Mouse (Mus musculus): Measurements from ENCODE around the gene Rps6ka3. TPM values are rescaled to one million over a fixed set of nuclear protein-coding genes. Genes with fewer than 3 reads are reported as not detected.

Rps6ka3 gene
- polyA plus RNA-seq, 1 experiment from 2014 or later = 9.9 TPM

GRCm38 (mm10) chrX:159388953-159389352, 178.8 kb downstream of the Rps6ka3 start:
- ATAC-seq (ENCODE audit: insufficient number of reproducible peaks, insufficient read depth, low FRiP score, low read depth) = no peak
- H3K27me3 ChIP-seq (ENCODE audit: control insufficient read depth, insufficient read depth, low read length) = no peaks in the 10 kb centered on the region
- no peak overlapping the region for H3K9ac ChIP-seq (replicated peaks; ENCODE audit: low read depth, low read length)
- no peak overlapping the region for H3K27ac ChIP-seq (ENCODE audit: low read length)
- H3K4me2 ChIP-seq (replicated peaks; ENCODE audit: low read depth, low read length) = no peak overlapping the region
- H3K4me3 ChIP-seq (ENCODE audit: low read depth, low read length) = no peak overlapping the region
- H3K4me1 ChIP-seq (ENCODE audit: control insufficient read depth, insufficient read depth, low read length) = no peaks in the 10 kb centered on the region
- no peaks in the 10 kb centered on the region for H3K9me3 ChIP-seq (ENCODE audit: control insufficient read depth, low read depth, low read length)
- no peaks in the 10 kb centered on the region for H3K36me3 ChIP-seq (ENCODE audit: control insufficient read depth, insufficient read depth, low read length)

GRCm38 (mm10) chrX:159390347-159390962, 180.3 kb downstream of the Rps6ka3 start:
- no peak overlapping the region for H3K4me2 ChIP-seq (replicated peaks; ENCODE audit: low read depth, low read length)
- no peaks in the 10 kb centered on the region for H3K27me3 ChIP-seq (ENCODE audit: control insufficient read depth, insufficient read depth, low read length)
- 76% methylated on average over 6 of the region's 6 CpGs for WGBS
- H3K4me1 ChIP-seq (ENCODE audit: control insufficient read depth, insufficient read depth, low read length) = no peaks in the 10 kb centered on the region
- H3K9me3 ChIP-seq (ENCODE audit: control insufficient read depth, low read depth, low read length) = no peaks in the 10 kb centered on the region
- no peak for ATAC-seq (ENCODE audit: insufficient number of reproducible peaks, insufficient read depth, low FRiP score, low read depth)
- no peak overlapping the region for H3K27ac ChIP-seq (ENCODE audit: low read length)
- no peak overlapping the region for H3K9ac ChIP-seq (replicated peaks; ENCODE audit: low read depth, low read length)
- H3K4me3 ChIP-seq (ENCODE audit: low read depth, low read length) = no peak overlapping the region
- H3K36me3 ChIP-seq (ENCODE audit: control insufficient read depth, insufficient read depth, low read length) = no peaks in the 10 kb centered on the region

DNA sequence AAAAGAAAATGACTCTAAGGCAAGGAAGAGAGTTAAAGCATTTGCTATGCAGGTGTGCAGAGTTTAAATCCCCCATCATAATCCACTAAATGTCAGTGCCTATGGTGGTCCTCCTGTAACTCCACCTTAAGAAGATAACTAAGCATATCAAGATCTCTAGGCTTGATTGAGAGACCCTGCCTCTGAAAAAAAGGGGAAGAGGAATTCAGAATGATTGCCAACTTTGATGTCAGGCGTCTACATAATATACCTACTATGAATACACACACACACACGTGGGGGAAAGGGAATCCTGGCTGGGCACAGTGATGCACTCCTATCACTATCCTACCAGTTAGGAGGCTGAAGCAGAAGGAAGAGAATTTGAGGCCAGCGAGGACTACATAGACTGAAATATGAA, 181.1 kb downstream of the Rps6ka3 start:
- Histone ChIP-seq H3K4me1 (ENCODE audit: control insufficient read depth, insufficient read depth, low read length) (no peaks in the 10 kb centered on the region), H3K27ac (ENCODE audit: low read length) (no peak overlapping the region), H3K4me3 (ENCODE audit: low read depth, low read length) (no peak overlapping the region), H3K36me3 (ENCODE audit: control insufficient read depth, insufficient read depth, low read length) (no peaks in the 10 kb centered on the region), H3K4me2 (replicated peaks; ENCODE audit: low read depth, low read length) (no peak overlapping the region), H3K9ac (replicated peaks; ENCODE audit: low read depth, low read length) (no peak overlapping the region), H3K9me3 (ENCODE audit: control insufficient read depth, low read depth, low read length) (no peaks in the 10 kb centered on the region), H3K27me3 (ENCODE audit: control insufficient read depth, insufficient read depth, low read length) (no peaks in the 10 kb centered on the region)
- 74% methylated on average over 3 of the region's 3 CpGs for WGBS
- no peak for ATAC-seq (ENCODE audit: insufficient number of reproducible peaks, insufficient read depth, low FRiP score, low read depth)

DNA sequence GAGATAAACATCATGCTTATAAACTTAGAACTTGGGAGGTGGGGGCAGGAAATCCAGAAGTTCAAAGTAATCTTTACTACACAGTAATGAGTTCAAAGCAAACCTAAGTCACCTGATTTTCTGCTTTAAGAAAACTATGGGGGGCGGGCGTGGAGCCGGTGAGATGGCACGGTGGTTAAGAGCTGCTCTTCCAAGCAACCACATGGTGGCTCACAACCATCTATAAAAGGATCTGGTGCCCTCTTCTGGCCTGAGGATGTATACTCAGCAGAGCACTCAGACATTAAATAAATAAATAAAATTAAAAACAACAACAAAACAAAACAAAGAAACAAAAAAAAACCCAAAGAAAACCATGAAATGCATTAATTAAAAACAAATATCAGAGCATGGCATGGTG, 199.1 kb downstream of the Rps6ka3 start:
- 25% methylated on average over 4 of the region's 4 CpGs for WGBS
- H3K4me3 ChIP-seq (ENCODE audit: low read depth, low read length) = no peak overlapping the region
- no peak overlapping the region for H3K27ac ChIP-seq (ENCODE audit: low read length)
- H3K9ac ChIP-seq (replicated peaks; ENCODE audit: low read depth, low read length) = no peak overlapping the region
- H3K4me2 ChIP-seq (replicated peaks; ENCODE audit: low read depth, low read length) = no peak overlapping the region
- no peak for ATAC-seq (ENCODE audit: insufficient number of reproducible peaks, insufficient read depth, low FRiP score, low read depth)
- H3K9me3 ChIP-seq (ENCODE audit: control insufficient read depth, low read depth, low read length) = no peaks in the 10 kb centered on the region
- H3K27me3 ChIP-seq (ENCODE audit: control insufficient read depth, insufficient read depth, low read length) = no peaks in the 10 kb centered on the region
- no peaks in the 10 kb centered on the region for H3K36me3 ChIP-seq (ENCODE audit: control insufficient read depth, insufficient read depth, low read length)
- no peaks in the 10 kb centered on the region for H3K4me1 ChIP-seq (ENCODE audit: control insufficient read depth, insufficient read depth, low read length)

DNA sequence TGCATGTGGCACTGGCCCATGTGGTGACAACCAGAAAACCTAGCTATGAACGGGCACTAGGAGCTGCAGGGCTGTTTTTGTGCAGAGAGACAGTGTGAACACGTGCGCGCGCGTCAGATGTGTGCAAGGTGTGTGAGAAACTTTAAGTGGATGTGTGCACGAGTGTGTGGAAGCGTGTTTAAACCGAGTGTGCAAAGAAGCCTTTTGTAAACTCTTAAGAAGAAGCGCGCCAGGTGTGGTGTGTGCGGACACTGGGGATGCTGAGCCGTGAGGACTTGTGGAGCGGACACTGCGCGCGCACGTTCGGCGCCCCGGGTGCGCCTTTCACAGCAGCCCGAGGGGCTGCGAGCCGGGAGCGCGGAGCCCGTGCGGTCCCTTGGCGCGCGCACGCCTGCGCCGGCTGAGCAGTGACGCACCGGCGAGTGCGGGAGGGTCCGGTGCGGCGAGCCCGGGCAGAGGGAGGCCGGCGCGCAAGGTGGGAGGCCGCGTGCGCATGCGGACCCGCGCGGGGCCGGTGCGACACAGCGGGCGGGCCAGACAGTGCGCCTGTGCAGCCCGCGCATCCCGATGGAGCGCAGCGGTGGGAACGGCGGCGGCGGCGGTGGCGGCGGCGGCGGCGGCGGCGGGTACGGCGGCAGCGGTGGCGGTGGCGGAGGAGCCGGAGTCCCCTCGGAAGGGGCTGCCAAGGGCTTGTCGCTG, 204.2 kb downstream of the Rps6ka3 start, which contains the start of gene Map7d2:
Gene Map7d2, plus strand, starts transcription at position 443 of the 699 bp plus-strand sequence.
- 20% methylated on average over 62 of the region's 83 CpGs for WGBS
- Histone ChIP-seq H3K27me3 (ENCODE audit: control insufficient read depth, insufficient read depth, low read length) (0 out of 2 replicates have a peak, but pooled peaks cover 3% of the 10 kb centered on the region), H3K4me2 (replicated peaks; ENCODE audit: low read depth, low read length) (peak within 1 kb of the TSS; percentile 91), H3K9me3 (ENCODE audit: control insufficient read depth, low read depth, low read length) (no peaks in the 10 kb centered on the region), H3K4me1 (ENCODE audit: control insufficient read depth, insufficient read depth, low read length) (no peaks in the 10 kb centered on the region), H3K9ac (replicated peaks; ENCODE audit: low read depth, low read length) (no peak within 1 kb of the TSS), H3K36me3 (ENCODE audit: control insufficient read depth, insufficient read depth, low read length) (no peaks in the 10 kb centered on the region), H3K4me3 (ENCODE audit: low read depth, low read length) (peak within 1 kb of the TSS; percentile 47), H3K27ac (ENCODE audit: low read length) (no peak within 1 kb of the TSS)
- ATAC-seq (ENCODE audit: insufficient number of reproducible peaks, insufficient read depth, low FRiP score, low read depth) = peak; percentile 69

DNA sequence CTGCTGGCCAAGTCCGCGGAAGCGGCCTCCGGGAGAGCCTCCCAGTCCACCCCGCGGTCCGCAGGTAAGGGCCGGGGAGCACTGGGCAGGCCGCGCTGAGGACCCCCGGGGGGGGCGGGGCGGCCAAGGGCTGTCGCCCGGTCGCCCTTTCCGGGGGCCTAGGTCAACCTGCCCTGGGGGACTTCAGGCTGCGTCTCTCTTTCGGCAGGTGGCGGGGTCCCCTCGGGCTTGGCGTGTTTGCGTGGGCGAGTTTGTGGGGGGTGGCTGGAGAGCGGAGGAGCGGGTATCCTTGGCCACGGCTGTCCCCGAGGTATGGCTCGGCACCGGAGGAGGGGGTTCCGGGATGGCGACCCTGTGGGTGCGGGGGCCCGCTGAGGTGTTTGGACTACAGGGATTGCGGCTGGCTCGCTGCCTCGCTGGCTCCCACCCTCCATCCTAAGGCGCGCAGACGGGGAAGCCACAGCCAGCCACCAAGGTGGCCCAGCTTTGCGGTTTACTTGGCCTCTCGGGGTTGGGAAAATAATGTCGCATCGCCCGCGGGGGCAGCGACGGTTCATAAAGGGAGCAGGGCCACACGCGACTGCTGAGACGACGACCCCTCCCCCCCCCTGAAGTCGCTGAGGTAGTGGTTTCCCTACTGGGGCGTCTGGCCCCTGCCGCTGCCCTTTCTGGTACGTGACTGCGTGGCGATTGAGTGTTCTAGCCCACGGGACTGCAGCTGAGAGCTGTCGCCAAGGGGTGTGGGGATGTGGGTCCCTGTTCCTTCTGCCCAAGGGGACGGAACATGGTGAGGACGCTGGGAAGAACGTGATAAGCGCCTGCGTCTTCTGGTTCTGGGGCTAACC, 204.9 kb downstream of the Rps6ka3 start:
- Histone ChIP-seq H3K4me1 (ENCODE audit: control insufficient read depth, insufficient read depth, low read length) (no peaks in the 10 kb centered on the region), H3K9ac (replicated peaks; ENCODE audit: low read depth, low read length) (no peak overlapping the region), H3K4me2 (replicated peaks; ENCODE audit: low read depth, low read length) (peak overlapping the region; percentile 91), H3K9me3 (ENCODE audit: control insufficient read depth, low read depth, low read length) (no peaks in the 10 kb centered on the region), H3K4me3 (ENCODE audit: low read depth, low read length) (peak overlapping the region; percentile 47), H3K36me3 (ENCODE audit: control insufficient read depth, insufficient read depth, low read length) (no peaks in the 10 kb centered on the region), H3K27ac (ENCODE audit: low read length) (no peak overlapping the region), H3K27me3 (ENCODE audit: control insufficient read depth, insufficient read depth, low read length) (0 out of 2 replicates have a peak, but pooled peaks cover 3% of the 10 kb centered on the region)
- WGBS = 23% methylated on average over 50 of the region's 65 CpGs
- ATAC-seq (ENCODE audit: insufficient number of reproducible peaks, insufficient read depth, low FRiP score, low read depth) = 0 out of 2 replicates have a peak, but pooled peaks have one; percentile 75

Other genes with a start within 250 kb of the Rps6ka3 start
- 122 TPM in 2 replicates for gene Eif1ax, start 161.9 kb downstream of the Rps6ka3 start, polyA plus RNA-seq (2014; fragmentation: Nextera tagmentation; extraction: Ambion mirVana)
- 2.4 and 2.5 TPM in 2 replicates for gene Map7d2, start 204.3 kb downstream of the Rps6ka3 start, polyA plus RNA-seq (2014; fragmentation: Nextera tagmentation; extraction: Ambion mirVana)

All from stomach, embryonic 14.5 days (tissue).